Mouse (Mus musculus): ENCODE measurements around the gene Ulk4. TPM values are rescaled to one million over a fixed set of nuclear protein-coding genes. Genes with fewer than 3 reads are reported as not detected.
A peak's percentile ranks its signal among the peaks of the same experiment; 100 is the strongest.

The Ulk4 gene
- polyA plus RNA-seq, 1 experiment from 2014 or later: 23.2 TPM

DNA sequence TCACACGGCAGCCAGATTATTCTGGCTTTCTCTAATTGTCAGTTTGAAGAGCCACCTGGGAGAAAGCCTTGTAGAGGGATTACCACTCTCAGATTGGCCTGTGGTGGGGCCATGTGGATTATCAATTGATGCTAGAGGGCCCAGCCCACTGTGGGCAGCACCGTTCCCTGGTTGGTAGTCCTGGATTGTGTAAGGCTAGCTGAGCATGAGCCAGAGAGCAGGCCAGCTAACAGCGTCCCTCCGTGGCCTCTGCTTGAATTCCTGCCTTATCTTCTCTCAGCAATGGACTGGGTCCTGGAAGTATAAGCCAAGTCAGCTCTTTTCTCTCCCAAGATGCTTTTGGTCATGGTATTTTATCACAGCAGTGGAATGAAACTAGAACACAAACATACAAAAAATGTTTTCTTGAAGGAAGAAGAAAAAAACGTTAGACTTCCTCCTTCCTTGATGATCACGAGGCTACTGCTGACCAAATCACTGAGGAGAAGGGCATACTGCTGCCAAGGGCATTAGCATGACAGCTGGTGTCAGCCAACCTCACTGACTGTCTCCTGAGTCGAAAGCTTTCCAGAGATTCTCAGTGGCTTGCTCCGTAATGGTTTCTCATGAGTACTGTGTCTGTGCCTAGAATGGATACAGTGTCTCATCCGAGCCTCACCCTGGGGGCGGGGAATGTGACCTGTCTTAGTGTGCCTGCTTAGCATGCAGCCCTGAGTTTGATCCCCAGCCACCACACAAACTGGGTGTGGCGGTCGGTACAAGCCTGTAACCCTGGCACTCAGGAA is 39.8 kb upstream of the Ulk4 start:
- Histone ChIP-seq H3K27ac (ENCODE audit: low read depth) (peak overlapping the region; percentile 95), H3K4me2 (ENCODE audit: low read depth, low read length) (peak overlapping the region; percentile 27; the same call in 1 of the 2 replicates), H3K4me1 (ENCODE audit: insufficient read depth) (peaks cover 33% of the 10 kb centered on the region), H3K27me3 (ENCODE audit: insufficient read depth, low read length) (no peaks in the 10 kb centered on the region), H3K4me3 (ENCODE audit: low read depth, low read length) (no peak overlapping the region), H3K9ac (replicated peaks) (no peak overlapping the region), H3K36me3 (replicated peaks; ENCODE audit: insufficient read depth, low read length) (peaks cover 6% of the 10 kb centered on the region; the same call in 1 of the 2 replicates), H3K9me3 (ENCODE audit: low read length) (no peaks in the 10 kb centered on the region)
- TF ChIP-seq CTCF (IDR thresholded peaks at IDR 0.05; ENCODE audit: low read depth) (peak; percentile 43), EP300 (IDR thresholded peaks at IDR 0.05; ENCODE audit: low read depth) (0 out of 2 replicates have a peak, but pooled peaks have one; percentile 25)
- peak; percentile 38 for ATAC-seq
- 40% methylated on average over 12 of the region's 12 CpGs for WGBS (ENCODE audit: insufficient replicate concordance)
- DNase-seq: no peak

DNA sequence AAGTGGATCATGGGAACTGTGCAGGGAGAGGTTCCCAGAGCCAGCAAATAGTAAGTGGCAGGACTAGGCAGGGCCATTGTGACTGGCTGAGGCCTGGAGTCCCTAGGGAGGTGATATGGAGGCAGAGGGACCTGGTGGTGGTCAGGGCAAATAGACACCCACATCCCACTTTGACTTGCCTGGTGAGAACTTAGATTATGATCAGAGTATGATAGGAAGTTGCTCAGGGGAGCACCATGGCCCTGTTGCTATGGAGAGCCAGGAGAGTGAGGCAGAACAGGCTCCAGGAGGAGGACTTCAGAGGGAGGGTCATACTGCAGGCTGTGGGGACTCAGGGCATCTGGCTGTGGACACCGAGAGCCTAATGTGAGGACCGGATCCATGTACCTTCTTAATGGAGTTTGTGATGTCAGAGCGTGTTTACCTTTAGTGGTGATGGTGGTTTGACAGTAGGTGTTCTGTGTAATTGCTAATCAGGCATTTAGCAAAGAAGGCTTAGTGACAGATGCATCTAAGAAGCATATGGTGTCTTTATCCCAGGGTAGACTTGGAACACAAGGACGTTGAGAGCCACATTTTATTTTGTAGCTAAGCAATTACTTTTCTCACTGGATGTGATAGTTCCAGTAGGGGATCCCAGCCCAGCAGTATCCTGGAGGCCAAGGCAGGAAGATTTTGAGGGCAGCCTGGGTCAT is 39.1 kb upstream of the Ulk4 start:
- 72% methylated on average over 4 of the region's 4 CpGs for WGBS (ENCODE audit: insufficient replicate concordance)
- H3K4me3 ChIP-seq (ENCODE audit: low read depth, low read length): no peak overlapping the region
- H3K9me3 ChIP-seq (ENCODE audit: low read length): no peaks in the 10 kb centered on the region
- H3K36me3 ChIP-seq (replicated peaks; ENCODE audit: insufficient read depth, low read length): peaks cover 6% of the 10 kb centered on the region; the same call in 1 of the 2 replicates
- TF ChIP-seq EP300 (IDR thresholded peaks at IDR 0.05; ENCODE audit: low read depth): no peak
- no peak for TF ChIP-seq CTCF (IDR thresholded peaks at IDR 0.05; ENCODE audit: low read depth)
- ATAC-seq: no peak
- H3K4me1 ChIP-seq (ENCODE audit: insufficient read depth): peaks cover 33% of the 10 kb centered on the region
- no peak overlapping the region for H3K4me2 ChIP-seq (ENCODE audit: low read depth, low read length)
- peak overlapping the region; percentile 95 for H3K27ac ChIP-seq (ENCODE audit: low read depth)
- H3K9ac ChIP-seq (replicated peaks): no peak overlapping the region
- no peaks in the 10 kb centered on the region for H3K27me3 ChIP-seq (ENCODE audit: insufficient read depth, low read length)
- DNase-seq: no peak

DNA sequence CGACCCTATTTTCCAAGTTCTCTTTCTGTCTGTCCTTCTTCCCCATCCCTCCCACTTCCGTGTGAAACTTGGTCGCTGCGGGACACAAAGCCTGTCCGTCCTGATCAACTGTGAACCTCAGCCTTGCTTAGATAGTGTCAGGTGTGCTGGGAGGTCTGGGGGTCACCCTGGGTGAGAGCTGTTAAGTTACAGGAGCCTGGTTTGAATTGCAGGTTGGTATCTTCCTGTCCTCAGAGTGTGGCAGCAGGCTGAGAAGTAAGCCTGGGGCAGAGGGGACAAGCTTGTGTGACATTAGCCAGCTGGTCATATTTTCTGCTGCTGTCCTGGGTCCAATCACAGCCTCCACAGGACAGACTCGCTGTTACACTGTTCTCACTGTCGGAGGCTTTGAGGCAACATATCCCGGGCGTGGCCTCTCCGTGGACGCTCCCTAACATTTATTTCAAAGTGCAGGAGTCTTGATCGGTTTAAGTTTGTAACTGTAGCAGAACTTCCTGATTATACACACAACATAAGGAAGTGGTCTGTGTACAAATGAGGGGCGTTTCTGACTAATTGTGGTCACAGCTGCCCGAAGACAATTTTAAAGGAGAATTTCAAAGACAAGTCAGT is 37.6 kb upstream of the Ulk4 start:
- ATAC-seq: peak; percentile 39
- TF ChIP-seq CTCF (IDR thresholded peaks at IDR 0.05; ENCODE audit: low read depth): no peak
- TF ChIP-seq EP300 (IDR thresholded peaks at IDR 0.05; ENCODE audit: low read depth): no peak; the same call in 1 of the 2 replicates
- DNase-seq: peak; percentile 47
- Histone ChIP-seq H3K4me2 (ENCODE audit: low read depth, low read length) (peak overlapping the region; percentile 71), H3K9me3 (ENCODE audit: low read length) (no peaks in the 10 kb centered on the region), H3K9ac (replicated peaks) (peak overlapping the region; percentile 57), H3K4me3 (ENCODE audit: low read depth, low read length) (peak overlapping the region; percentile 31), H3K27ac (ENCODE audit: low read depth) (peak overlapping the region; percentile 95), H3K36me3 (replicated peaks; ENCODE audit: insufficient read depth, low read length) (peaks cover 6% of the 10 kb centered on the region; the same call in 1 of the 2 replicates), H3K4me1 (ENCODE audit: insufficient read depth) (peaks cover 33% of the 10 kb centered on the region), H3K27me3 (ENCODE audit: insufficient read depth, low read length) (no peaks in the 10 kb centered on the region)
- whole genome bisulfite sequencing (ENCODE audit: insufficient replicate concordance): 13% methylated on average over 14 of the region's 14 CpGs

DNA sequence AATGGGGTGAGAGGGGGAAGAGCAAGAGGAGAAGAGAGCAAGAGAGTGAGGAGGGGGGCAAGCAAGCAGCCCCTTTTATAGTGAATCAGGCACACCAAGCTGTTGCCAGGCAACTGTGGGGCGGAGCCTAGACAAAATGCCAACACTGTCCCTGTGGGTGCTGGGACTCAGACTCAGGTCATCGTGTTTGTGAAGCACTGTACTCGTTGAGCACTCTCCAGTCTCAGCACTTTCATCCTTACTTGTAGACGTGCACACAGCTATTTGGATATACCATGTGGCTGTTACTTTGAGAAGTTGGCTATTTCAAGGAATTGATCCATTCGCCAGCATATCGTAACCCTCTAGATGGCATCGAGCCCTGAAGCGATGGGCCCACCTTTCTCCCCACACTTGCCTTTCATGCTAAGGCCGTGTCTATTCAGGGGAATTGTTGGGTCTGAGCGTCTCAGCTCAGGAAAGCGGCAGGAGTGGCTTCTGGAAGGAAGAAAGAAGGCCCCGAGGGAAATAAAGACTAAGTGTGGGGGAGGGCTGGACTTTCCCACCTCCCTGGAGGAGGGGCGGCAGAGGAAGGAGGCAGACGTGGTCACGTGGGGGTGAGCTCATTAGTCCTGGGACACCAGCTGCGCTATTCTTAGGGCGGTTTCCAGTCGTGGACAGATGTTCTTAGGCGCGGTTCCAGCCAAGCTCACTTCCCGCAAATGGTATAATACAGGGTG is 36.8 kb upstream of the Ulk4 start:
- Histone ChIP-seq H3K36me3 (replicated peaks; ENCODE audit: insufficient read depth, low read length) (peaks cover 4% of the 10 kb centered on the region; the same call in 1 of the 2 replicates), H3K4me3 (ENCODE audit: low read depth, low read length) (peak overlapping the region; percentile 31), H3K27ac (ENCODE audit: low read depth) (peak overlapping the region; percentile 95), H3K9ac (replicated peaks) (peak overlapping the region; percentile 57), H3K4me1 (ENCODE audit: insufficient read depth) (peaks cover 37% of the 10 kb centered on the region), H3K4me2 (ENCODE audit: low read depth, low read length) (peak overlapping the region; percentile 71), H3K27me3 (ENCODE audit: insufficient read depth, low read length) (no peaks in the 10 kb centered on the region), H3K9me3 (ENCODE audit: low read length) (no peaks in the 10 kb centered on the region)
- peak; percentile 73 for DNase-seq
- WGBS (ENCODE audit: insufficient replicate concordance): 8% methylated on average over 21 of the region's 21 CpGs
- peak; percentile 73 for ATAC-seq
- TF ChIP-seq EP300 (IDR thresholded peaks at IDR 0.05; ENCODE audit: low read depth): no peak; the same call in none of the 2 replicates

DNA sequence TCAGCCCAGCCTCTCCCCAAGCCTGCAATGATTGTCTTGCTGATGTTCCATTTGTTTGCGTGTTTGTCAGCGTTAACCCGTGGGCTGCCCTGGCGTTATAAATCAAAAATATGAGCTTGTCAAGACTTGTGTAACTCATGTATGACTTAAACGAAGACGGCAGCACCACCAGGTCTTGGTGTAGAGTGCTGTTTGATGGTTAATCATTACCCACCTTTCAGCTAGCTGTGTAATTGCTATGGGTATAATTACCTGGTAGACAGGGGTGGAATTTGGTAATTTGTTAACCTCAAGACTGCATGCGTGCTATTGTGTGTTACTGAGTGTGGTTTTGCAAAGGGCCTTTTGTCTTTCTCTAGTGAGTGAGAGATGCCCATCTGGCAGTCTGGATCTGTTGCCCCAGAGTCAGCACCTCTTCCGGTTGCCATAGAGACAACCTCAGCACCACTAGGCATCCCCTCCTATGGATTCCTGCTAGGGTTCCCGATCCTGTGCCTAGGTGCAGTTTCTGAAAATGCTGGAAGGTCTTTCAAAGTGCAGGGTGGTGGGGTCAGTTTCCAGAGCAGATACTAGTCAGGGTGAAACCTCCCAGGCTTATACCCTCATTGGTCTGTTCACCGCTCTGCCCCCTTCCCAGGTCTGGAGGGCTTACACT is 35.4 kb upstream of the Ulk4 start:
- Histone ChIP-seq H3K4me1 (ENCODE audit: insufficient read depth) (peaks cover 35% of the 10 kb centered on the region), H3K9ac (replicated peaks) (no peak overlapping the region), H3K27ac (ENCODE audit: low read depth) (no peak overlapping the region), H3K36me3 (replicated peaks; ENCODE audit: insufficient read depth, low read length) (no peaks in the 10 kb centered on the region), H3K4me2 (ENCODE audit: low read depth, low read length) (no peak overlapping the region), H3K9me3 (ENCODE audit: low read length) (no peaks in the 10 kb centered on the region), H3K4me3 (ENCODE audit: low read depth, low read length) (no peak overlapping the region), H3K27me3 (ENCODE audit: insufficient read depth, low read length) (no peaks in the 10 kb centered on the region)
- 67% methylated on average over 10 of the region's 10 CpGs for WGBS (ENCODE audit: insufficient replicate concordance)
- no peak for ATAC-seq
- no peak for DNase-seq
- TF ChIP-seq EP300 (IDR thresholded peaks at IDR 0.05; ENCODE audit: low read depth): no peak
- no peak for TF ChIP-seq CTCF (IDR thresholded peaks at IDR 0.05; ENCODE audit: low read depth)

Data from liver, postnatal 0 days (tissue).